Mouse (Mus musculus): Measurements from ENCODE around the gene Hoxd12. TPM values are rescaled to one million over a fixed set of nuclear protein-coding genes. Genes with fewer than 3 reads are reported as not detected.

The Hoxd12 gene
- total and polyA plus RNA-seq, 3 experiments, result not detected

- Histone ChIP-seq H3K27ac (ENCODE audit: control insufficient read depth, low read depth, low read length) (no peak overlapping the region), H3K36me3 (ENCODE audit: control insufficient read depth in 1 of 2, insufficient read depth in 2 of 2, low read length in 2 of 2) (no peaks in the 10 kb centered on the region), H3K4me1 (ENCODE audit: control insufficient read depth in 1 of 2, insufficient read depth in 2 of 2, low read length in 2 of 2) (no peaks in the 10 kb centered on the region), H3K79me2 (ENCODE audit: control insufficient read depth, insufficient read depth, low read length, poor library complexity) (no peaks in the 10 kb centered on the region), H3K4me3 (ENCODE audit: control insufficient read depth in 1 of 2, insufficient read depth in 1 of 2, low read depth in 2 of 2, low read length in 2 of 2) (no peak overlapping the region), H3K27me3 (ENCODE audit: control insufficient read depth in 1 of 2, insufficient read depth in 2 of 2, low read length in 2 of 2) (no peaks in the 10 kb centered on the region), H3K9me3 (replicated peaks; ENCODE audit: insufficient read depth, low read length) (no peaks in the 10 kb centered on the region), H3K9ac (ENCODE audit: control insufficient read depth, low read depth, low read length, poor library complexity, severe bottlenecking) (no peak overlapping the region)
- DNase-seq (ENCODE audit: low read depth, low spot score), result no peak
- no peak for TF ChIP-seq MXI1 (IDR thresholded peaks at IDR 0.05; ENCODE audit: low read depth, low read length)
- no peak for TF ChIP-seq CHD1 (IDR thresholded peaks at IDR 0.05; ENCODE audit: low read depth, low read length)
- TF ChIP-seq TCF12 (IDR thresholded peaks at IDR 0.05; ENCODE audit: low read depth, low read length), result no peak
- TF ChIP-seq USF1 (IDR thresholded peaks at IDR 0.05; ENCODE audit: low read depth, low read length), result no peak
- TF ChIP-seq POLR2AphosphoS2 (IDR thresholded peaks at IDR 0.05; ENCODE audit: low read length), result no peak
- no peak for TF ChIP-seq SIN3A (IDR thresholded peaks at IDR 0.05; ENCODE audit: low read length)
- TF ChIP-seq MAX (IDR thresholded peaks at IDR 0.05; ENCODE audit: low read length), result no peak
- TF ChIP-seq ZC3H11A (IDR thresholded peaks at IDR 0.05; ENCODE audit: low read depth, low read length), result no peak
- TF ChIP-seq MEF2A (IDR thresholded peaks at IDR 0.05; ENCODE audit: extremely low read depth, insufficient replicate concordance, low read depth, low read length, poor library complexity, severe bottlenecking), result no peak
- no peak for TF ChIP-seq EP300 (IDR thresholded peaks at IDR 0.05; ENCODE audit: low read depth in 1 of 2, low read length in 2 of 2)
Observed at GRCm38 (mm10) chr2:74657251-74658023, 17.4 kb upstream of the Hoxd12 start.

DNA sequence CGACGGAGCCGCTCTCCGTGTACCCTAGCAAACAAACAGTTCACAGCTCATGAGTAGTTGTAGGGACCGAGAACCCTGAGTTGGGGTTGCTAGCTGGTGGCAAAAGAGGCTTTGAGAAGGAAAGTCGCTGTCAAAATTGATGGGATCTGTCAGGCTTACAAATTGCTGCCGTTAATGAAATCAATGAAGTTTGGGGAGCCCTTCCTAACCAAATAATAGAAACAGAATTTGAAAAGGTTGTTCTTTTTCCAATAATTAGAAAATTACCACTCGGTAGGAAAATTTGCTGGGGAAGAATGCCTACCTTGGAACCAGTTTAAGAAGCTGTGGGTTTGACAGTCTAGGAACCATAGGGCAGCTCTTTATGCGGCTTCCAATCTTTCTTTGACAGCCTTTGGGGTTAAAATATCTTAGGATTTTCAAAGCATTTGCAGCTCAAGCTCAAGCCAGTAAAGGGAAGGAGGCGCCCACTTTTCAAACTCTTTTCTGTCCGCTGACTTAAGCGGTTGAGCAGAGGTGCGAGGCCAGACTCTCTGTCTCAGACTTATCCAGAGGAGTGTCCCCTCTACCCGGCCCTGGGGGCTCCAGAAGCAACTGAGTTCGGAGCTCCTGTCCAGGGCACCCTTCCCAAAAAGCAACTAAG is 16.7 kb upstream of the Hoxd12 start:
- Histone ChIP-seq H3K27me3 (ENCODE audit: control insufficient read depth in 1 of 2, insufficient read depth in 2 of 2, low read length in 2 of 2) (no peaks in the 10 kb centered on the region), H3K9me3 (replicated peaks; ENCODE audit: insufficient read depth, low read length) (no peaks in the 10 kb centered on the region), H3K4me1 (ENCODE audit: control insufficient read depth in 1 of 2, insufficient read depth in 2 of 2, low read length in 2 of 2) (no peaks in the 10 kb centered on the region), H3K79me2 (ENCODE audit: control insufficient read depth, insufficient read depth, low read length, poor library complexity) (no peaks in the 10 kb centered on the region), H3K4me3 (ENCODE audit: control insufficient read depth in 1 of 2, insufficient read depth in 1 of 2, low read depth in 2 of 2, low read length in 2 of 2) (no peak overlapping the region), H3K9ac (ENCODE audit: control insufficient read depth, low read depth, low read length, poor library complexity, severe bottlenecking) (no peak overlapping the region), H3K27ac (ENCODE audit: control insufficient read depth, low read depth, low read length) (no peak overlapping the region), H3K36me3 (ENCODE audit: control insufficient read depth in 1 of 2, insufficient read depth in 2 of 2, low read length in 2 of 2) (no peaks in the 10 kb centered on the region)
- TF ChIP-seq ZC3H11A (IDR thresholded peaks at IDR 0.05; ENCODE audit: low read depth, low read length) (no peak), KAT2A (conservative IDR thresholded peaks at IDR 0.05; ENCODE audit: low read depth, low read length) (no peak), ETS1 (IDR thresholded peaks at IDR 0.05; ENCODE audit: low read depth, low read length) (no peak), POLR2A (IDR thresholded peaks at IDR 0.05; ENCODE audit: control insufficient read depth in 1 of 2, insufficient read depth in 1 of 2, low read depth in 1 of 2, low read length in 2 of 2, poor library complexity in 1 of 2) (no peak), MAZ (IDR thresholded peaks at IDR 0.05; ENCODE audit: low read depth, low read length) (no peak), SMC3 (IDR thresholded peaks at IDR 0.05; ENCODE audit: low read depth, low read length) (no peak), POLR2AphosphoS2 (IDR thresholded peaks at IDR 0.05; ENCODE audit: low read length) (no peak), ZNF384 (IDR thresholded peaks at IDR 0.05; ENCODE audit: low read depth, low read length) (no peak), CTCF (IDR thresholded peaks at IDR 0.05 in 2 of 3, conservative IDR thresholded peaks at IDR 0.05 in 1 of 3; ENCODE audit: control insufficient read depth in 1 of 3, insufficient read depth in 1 of 3, low read depth in 2 of 3, low read length in 3 of 3, poor library complexity in 1 of 3, severe bottlenecking in 1 of 3) (no peak), E2F4 (IDR thresholded peaks at IDR 0.05; ENCODE audit: borderline replicate concordance, low read depth, low read length) (no peak)
- no peak for DNase-seq (ENCODE audit: low read depth, low spot score)
